Mouse (Mus musculus) thymus, postnatal 0 days (tissue): ENCODE measurements around the gene Pbx2. TPM values are rescaled to one million over a fixed set of nuclear protein-coding genes. Genes with fewer than 3 reads are reported as not detected.
A peak's percentile ranks its signal among the peaks of the same experiment; 100 is the strongest.

ENCODE experiments used
- DNase-seq: peaks from one replicate; pipeline ENCODE4 v3.0.0-alpha.2; 2015; ENCODE audit warnings: low spot score
- polyA plus RNA-seq: library from polyadenylated mRNA; unstranded; fragments of >200 nt; fragmentation: Nextera tagmentation; extraction: Ambion mirVana; gene quantifications from 2 replicates; pipeline ENCODE4 v1.2.1, GENCODE M21; 2015

Pbx2 gene
- polyA plus RNA-seq, 1 experiment from 2014 or later, result 13.3 TPM

DNA sequence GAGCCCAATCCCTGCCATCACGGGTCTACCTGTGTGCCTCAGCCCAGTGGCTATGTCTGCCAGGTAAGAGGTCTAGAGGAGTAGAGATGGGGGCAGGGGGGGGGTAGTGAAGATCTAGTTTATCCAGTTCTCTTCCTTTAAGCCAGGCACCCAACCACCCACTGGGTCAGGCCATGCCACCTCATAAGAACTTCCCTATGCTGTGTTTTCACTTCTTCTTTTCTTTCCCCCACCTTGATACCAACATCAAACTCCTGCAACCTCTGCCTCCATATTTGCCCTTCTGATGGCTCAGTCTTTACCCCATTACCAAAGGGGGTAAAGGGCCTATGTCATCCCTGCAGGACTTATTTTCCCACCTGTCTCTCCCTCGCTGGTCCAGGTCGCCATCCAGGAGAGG lies 13.0 kb upstream of the Pbx2 start:
- DNase-seq, result no peak

GRCm38 (mm10) chr17:34582528-34582927 lies 8.5 kb upstream of the Pbx2 start:
- no peak for DNase-seq

DNA sequence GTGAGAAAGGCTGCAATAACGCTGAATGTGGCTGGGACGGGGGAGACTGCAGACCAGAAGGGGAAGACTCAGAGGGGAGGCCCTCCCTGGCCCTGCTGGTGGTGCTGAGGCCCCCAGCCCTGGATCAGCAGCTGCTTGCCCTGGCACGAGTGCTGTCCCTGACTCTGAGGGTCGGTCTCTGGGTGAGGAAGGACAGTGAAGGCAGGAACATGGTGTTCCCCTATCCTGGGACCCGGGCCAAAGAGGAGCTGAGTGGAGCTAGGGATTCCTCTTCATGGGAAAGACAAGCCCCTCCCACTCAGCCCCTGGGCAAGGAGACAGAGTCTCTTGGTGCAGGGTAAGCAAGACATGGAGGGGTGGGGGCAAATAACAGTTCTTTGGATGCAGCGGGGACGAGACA lies 7.7 kb upstream of the Pbx2 start:
- no peak for DNase-seq

GRCm38 (mm10) chr17:34583819-34584218 lies 7.2 kb upstream of the Pbx2 start:
- DNase-seq, result no peak

- no peak for DNase-seq
These were observed 5.9 kb upstream of the Pbx2 start for GRCm38 (mm10) chr17:34585121-34585520.

DNA sequence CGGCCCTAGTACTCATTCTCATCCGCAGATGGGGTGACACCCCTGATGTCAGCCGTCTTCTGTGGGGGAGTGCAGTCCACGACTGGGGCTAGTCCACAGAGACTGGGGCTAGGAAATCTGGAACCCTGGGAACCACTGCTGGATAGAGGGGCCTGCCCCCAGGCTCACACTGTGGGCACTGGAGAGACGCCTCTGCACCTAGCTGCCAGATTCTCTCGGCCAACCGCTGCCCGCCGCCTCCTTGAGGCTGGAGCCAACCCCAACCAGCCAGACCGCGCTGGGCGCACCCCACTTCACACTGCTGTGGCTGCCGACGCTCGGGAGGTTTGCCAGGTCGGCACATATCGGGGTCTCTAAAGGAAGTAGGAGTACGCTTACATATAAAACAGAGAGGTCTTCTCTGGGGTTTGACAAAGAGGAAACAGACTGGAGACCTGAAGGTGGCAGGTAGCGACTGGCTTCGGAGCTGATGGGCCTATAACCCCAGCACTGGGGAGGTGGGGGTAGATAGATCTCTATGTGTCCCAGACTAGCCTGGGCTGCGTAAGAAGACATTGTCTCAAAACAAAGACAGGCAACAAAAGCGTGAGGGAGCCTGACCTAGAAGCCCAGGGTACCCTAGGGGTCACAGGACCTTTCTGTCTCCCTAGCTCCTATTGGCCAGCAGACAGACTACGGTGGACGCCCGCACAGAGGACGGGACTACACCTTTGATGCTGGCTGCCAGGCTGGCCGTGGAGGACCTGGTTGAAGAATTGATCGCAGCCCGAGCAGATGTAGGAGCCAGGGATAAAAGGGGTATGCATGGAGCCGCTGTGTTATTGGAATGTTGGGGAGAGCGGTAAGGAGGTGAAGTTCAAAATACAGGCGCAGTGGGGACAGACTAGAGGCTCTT lies 4.9 kb upstream of the Pbx2 start:
- no peak for DNase-seq

GRCm38 (mm10) chr17:34586796-34587422 lies 4.2 kb upstream of the Pbx2 start:
- DNase-seq, result peak; percentile 88

- peak; percentile 97 for DNase-seq
These were observed 3.6 kb upstream of the Pbx2 start for GRCm38 (mm10) chr17:34587423-34587811.

DNA sequence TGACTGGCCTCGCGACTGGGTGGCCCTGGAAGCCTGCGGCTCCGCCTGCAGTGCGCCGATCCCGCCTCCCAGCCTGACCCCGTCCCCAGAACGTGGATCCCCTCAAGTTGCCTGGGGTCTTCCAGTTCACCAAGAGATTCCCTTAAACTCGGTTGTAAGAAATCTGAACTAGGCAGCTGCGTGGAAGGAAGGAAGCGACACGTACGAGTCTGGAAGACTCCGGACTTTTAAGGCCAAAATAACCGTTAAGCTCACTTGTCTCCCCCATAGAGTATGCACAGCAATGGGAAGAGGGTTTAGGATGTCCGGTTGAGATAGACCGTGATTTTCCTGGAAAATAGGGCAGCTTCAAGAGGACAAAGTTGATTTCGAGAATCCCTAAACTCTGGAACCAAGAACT lies 3.3 kb upstream of the Pbx2 start:
- DNase-seq, result no peak

DNA sequence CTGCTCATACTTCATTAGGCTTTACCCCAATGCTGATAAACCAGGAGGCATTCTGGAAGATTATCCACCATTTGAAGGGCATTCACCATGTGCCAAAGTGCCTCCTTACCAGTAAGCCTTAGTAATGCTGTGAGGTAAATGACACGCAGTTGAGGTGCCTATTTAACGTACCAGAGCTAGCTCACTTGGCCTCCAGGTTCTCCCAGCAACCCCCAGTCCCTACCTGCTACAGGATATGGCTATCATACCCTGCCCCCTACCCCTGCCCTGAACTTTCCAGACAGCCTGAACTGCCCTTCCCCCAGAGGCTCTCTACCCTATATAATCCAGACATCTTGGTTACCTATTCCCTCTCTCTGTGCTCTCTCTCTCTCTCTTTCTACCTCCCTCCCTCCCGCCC lies 2.3 kb upstream of the Pbx2 start:
- peak; percentile 17 for DNase-seq

DNA sequence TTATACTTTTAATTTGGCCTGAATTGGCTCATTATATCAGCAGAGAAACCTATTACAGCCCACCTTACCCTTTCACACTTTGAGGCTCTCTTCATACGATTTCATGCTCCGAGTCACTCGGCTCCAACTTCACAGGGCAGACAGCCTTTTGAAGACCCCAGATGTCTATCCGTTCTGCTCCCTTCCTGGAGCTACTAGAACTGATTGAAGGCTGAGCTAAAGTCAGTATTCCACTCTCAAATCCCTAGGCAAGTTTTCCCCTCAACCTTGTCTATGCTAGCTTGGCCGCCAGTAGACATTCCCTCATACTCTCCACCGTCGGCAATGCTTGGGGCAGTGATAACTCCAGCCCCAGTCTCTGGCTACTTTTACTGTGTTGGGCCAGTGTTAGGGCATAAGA lies 1.9 kb upstream of the Pbx2 start:
- DNase-seq, result peak; percentile 52

- DNase-seq, result peak; percentile 77
These were observed 1.4 kb upstream of the Pbx2 start, which contains the start of gene Gpsm3 for GRCm38 (mm10) chr17:34589681-34590101. Gene Gpsm3 (plus strand): TSS chr17:34589806.

DNA sequence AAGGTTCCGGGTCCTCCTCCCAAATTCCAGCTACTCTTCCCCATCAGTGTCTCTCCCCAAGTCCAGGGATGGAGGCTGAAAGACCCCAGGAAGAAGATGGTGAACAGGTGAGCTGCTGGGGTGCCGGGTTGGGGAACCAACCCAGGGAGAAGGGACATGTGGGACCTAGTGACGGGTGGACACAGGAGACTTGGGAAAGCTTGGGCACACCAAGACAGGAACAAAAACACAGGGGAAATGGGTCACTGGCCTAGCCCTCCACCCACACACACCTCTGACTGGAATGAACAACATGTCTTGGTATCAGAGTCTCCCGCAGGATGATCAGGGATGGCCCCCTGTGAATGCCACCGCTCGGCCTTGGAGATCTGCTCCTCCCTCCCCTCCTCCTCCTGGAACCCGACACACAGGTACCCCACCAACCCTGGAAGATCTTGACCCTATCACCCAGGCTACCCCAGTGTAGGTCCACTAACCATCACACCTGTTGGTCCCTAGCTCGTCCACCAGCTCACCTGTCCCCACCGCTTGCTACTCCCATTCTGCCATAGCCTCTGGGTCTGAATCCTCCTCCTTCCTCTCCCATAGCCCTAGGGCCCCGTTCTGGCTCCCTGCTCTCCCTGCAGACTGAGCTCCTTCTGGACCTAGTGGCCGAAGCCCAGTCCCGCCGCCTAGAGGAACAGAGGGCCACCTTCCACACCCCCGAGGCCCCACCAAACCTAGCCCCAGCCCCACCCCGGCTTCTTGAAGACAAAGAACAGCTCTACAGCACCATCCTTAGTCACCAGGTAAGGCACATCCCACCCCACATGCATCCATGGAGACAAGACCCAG lies 695 bp upstream of the Pbx2 start:
- no peak for DNase-seq

DNA sequence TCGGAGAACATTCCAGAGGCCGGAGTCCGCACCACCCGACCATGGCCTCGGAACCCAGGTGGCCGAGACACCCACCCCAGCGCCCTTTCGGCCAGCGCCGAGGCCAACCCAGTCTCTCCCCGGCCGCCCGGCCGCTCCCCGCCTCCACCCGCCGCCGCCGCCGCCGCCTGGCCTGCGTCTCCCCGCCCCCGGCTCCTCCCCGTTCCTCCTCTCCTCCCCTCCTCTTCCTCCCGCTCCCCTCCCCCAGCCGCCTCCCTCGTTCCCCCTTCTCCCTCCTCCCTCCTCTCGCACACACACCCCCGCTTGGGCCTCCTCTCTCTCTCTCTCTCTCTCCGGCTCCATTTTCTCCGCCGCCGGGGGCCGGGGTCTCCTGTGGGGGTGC lies 919 bp downstream of the Pbx2 start:
- DNase-seq, result peak; percentile 88

GRCm38 (mm10) chr17:34592581-34593549 lies 1.8 kb downstream of the Pbx2 start:
- DNase-seq, result peak; percentile 28

- no peak for DNase-seq
These were observed 2.9 kb downstream of the Pbx2 start for GRCm38 (mm10) chr17:34593752-34594525.

GRCm38 (mm10) chr17:34596098-34596497 lies 5.0 kb downstream of the Pbx2 start:
- DNase-seq, result no peak

- no peak for DNase-seq
These were observed 6.6 kb downstream of the Pbx2 start, which contains the start of gene Ager for GRCm38 (mm10) chr17:34597566-34598095. Gene Ager (plus strand): TSS chr17:34597862.

DNA sequence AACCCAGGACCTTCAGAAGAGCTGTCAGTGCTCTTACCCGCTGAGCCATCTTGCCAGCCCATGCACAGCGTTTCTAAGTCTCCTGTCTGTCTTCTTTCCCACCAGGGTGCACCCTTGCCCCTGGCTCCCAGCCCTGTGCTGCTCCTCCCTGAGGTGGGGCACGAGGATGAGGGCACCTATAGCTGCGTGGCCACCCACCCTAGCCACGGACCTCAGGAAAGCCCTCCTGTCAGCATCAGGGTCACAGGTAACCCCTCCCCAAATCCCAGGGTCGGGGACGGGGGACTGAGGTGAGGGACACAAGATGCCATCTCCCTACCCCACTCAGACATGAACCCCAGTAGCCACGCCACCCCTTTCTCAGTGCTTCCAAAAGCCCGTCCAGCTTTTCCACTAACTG lies 8.8 kb downstream of the Pbx2 start:
- no peak for DNase-seq

- no peak for DNase-seq
These were observed 10.7 kb downstream of the Pbx2 start for GRCm38 (mm10) chr17:34601796-34602195.
